Mouse (Mus musculus) adrenal gland, postnatal 10 days (tissue): ENCODE results near the gene Slc9a3. TPM values are rescaled to one million over a fixed set of nuclear protein-coding genes. Genes with fewer than 3 reads are reported as not detected.

Experiments used
- DNase-seq: peaks from one replicate; pipeline ENCODE4 v3.0.0; 2021; ENCODE audit warnings: mixed read lengths
- total RNA-seq, 2 experiments: library from RNA; stranded (reverse); gene quantifications; 2 replicates each; pipeline ENCODE4 v1.2.3; 2021

The Slc9a3 gene
- total RNA-seq, 2 experiments from 2014 or later, result 0.12 TPM; not detected in 1

GRCm38 (mm10) chr13:74145983-74146622 is 24.8 kb downstream of the Slc9a3 start:
- no peak for DNase-seq

GRCm38 (mm10) chr13:74147327-74147726 is 26.1 kb downstream of the Slc9a3 start:
- no peak for DNase-seq

GRCm38 (mm10) chr13:74166348-74167056 is 45.2 kb downstream of the Slc9a3 start:
- peak; percentile 73 for DNase-seq

- no peak for DNase-seq
Observed at GRCm38 (mm10) chr13:74167057-74167413, 45.8 kb downstream of the Slc9a3 start.

- DNase-seq, result peak; percentile 14
Observed at GRCm38 (mm10) chr13:74167492-74167891, 46.2 kb downstream of the Slc9a3 start.

GRCm38 (mm10) chr13:74169446-74170164 is 48.3 kb downstream of the Slc9a3 start:
- DNase-seq, result no peak

- no peak for DNase-seq
Observed at GRCm38 (mm10) chr13:74172036-74172435, 50.8 kb downstream of the Slc9a3 start.

- no peak for DNase-seq
Observed at GRCm38 (mm10) chr13:74183011-74183695, 61.9 kb downstream of the Slc9a3 start.

GRCm38 (mm10) chr13:74192613-74193012 is 71.4 kb downstream of the Slc9a3 start:
- peak; percentile 14 for DNase-seq

GRCm38 (mm10) chr13:74196451-74196850 is 75.2 kb downstream of the Slc9a3 start:
- DNase-seq, result no peak

GRCm38 (mm10) chr13:74208317-74208985 is 87.2 kb downstream of the Slc9a3 start, which contains the start of gene Exoc3:
TSS of gene Exoc3 (minus strand) at chr13:74208732.
- DNase-seq, result peak; percentile 95

GRCm38 (mm10) chr13:74208986-74209345 is 87.7 kb downstream of the Slc9a3 start:
- DNase-seq, result peak; percentile 40

GRCm38 (mm10) chr13:74218441-74218840 is 97.2 kb downstream of the Slc9a3 start:
- DNase-seq, result peak; percentile 59

Other genes with a start within 250 kb of the Slc9a3 start
- gene Trip13, start 183.7 kb upstream of the Slc9a3 start, total RNA-seq, result 1 to 10 TPM; 3.0 to 3.8 TPM
- gene Brd9, start 183.6 kb upstream of the Slc9a3 start, total RNA-seq, result 10 to 100 TPM; 25.0 to 36.8 TPM
- not detected for gene Zdhhc11, start 157.6 kb upstream of the Slc9a3 start, total RNA-seq
- 10 to 100 TPM in 1 of 2 experiments, 1 to 10 TPM in 1; 8.3 to 13.4 TPM for gene Tppp, start 112.0 kb upstream of the Slc9a3 start, total RNA-seq
- gene Cep72, start 59.2 kb upstream of the Slc9a3 start, total RNA-seq, result 1 to 10 TPM; 3.7 to 5.1 TPM
- gene Exoc3, start 87.3 kb downstream of the Slc9a3 start, total RNA-seq, result 10 to 100 TPM; 47.3 to 53.5 TPM
- 1 to 10 TPM in 1 of 2 experiments, under 1 TPM in 1; 0.81 to 2.3 TPM for gene Ahrr, start 170.9 kb downstream of the Slc9a3 start, total RNA-seq
- gene Pdcd6, start 196.1 kb downstream of the Slc9a3 start, total RNA-seq, result 100 to 1,000 TPM; 114 to 122 TPM
- gene Sdha, start 228.8 kb downstream of the Slc9a3 start, total RNA-seq, result 1,000 to 10,000 TPM in 1 of 2 experiments, 100 to 1,000 TPM in 1; 887 to 1,000 TPM
- gene Ccdc127, start 228.9 kb downstream of the Slc9a3 start, total RNA-seq, result 10 to 100 TPM; 46.7 to 48.4 TPM
- 1 to 10 TPM; 1.3 to 6.5 TPM for gene Lrrc14b, start 242.5 kb downstream of the Slc9a3 start, total RNA-seq